Mouse (Mus musculus) ES-Bruce4 (cell line): Measurements from ENCODE around the gene Abca7.

Experiments
- CTCF ChIP-seq: IDR thresholded peaks from one replicate; pipeline ENCODE4 v1.8.1; 2011; ENCODE audit warnings: low read depth, low read length
- EP300 ChIP-seq: IDR thresholded peaks from 2 replicates; pipeline ENCODE4 v1.6.1; 2011; ENCODE audit warnings: low read depth, low read length; ENCODE audit not compliant: insufficient read depth
- POLR2A ChIP-seq: IDR thresholded peaks from one replicate; pipeline ENCODE4 v1.8.1; 2011; ENCODE audit warnings: low read length; ENCODE audit not compliant: insufficient read depth

DNA sequence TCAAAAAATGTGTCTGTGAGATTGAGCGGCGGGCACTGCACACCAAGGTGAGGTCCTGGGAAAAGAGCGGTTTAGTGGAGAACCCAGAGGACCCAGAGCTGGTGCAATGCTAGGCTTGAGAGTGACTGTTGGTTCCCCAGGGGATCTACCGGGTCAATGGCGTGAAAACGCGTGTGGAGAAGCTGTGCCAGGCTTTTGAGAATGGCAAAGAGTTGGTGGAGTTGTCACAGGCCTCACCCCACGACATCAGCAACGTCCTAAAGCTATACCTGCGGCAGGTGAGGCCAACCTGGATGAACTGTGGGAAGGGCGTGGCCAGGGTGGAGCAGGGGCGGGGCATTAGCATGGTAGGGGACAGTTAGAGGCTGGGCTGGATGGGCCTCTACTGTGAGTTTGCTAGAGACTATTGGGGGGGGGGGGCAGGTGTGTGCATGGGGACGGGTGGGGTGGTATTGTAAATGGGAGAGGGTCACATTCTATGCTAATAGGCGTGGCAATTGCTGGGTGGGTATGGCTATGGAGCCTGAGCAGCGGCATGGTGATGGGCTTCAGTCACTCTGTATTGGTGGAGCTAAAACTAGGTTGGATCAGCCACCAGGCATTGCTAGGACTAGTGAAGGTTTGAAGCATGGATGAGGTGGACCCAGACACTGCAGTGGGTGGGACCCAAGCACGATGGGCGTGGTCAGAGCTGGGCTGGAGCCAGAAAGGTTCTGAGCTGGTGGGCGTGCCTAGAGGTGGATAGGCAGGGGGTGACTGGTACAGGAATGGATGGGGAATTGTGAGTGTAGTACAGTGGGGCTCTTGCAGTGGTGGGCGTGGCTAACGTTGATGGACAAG, 31.6 kb downstream of the Abca7 start:
- TF ChIP-seq POLR2A (no peak), CTCF (no peak), EP300 (no peak)
